Mouse (Mus musculus) liver, postnatal 0 days (tissue): ENCODE measurements around the gene Nav2.

ENCODE experiments used
- CTCF ChIP-seq: sonication (generic); IDR thresholded peaks from 2 replicates; pipeline ENCODE4 v1.5.1; 2016; ENCODE audit warnings: antibody characterized with exemption, low read depth
- EP300 ChIP-seq: IDR thresholded peaks from 2 replicates; pipeline ENCODE4 v1.6.1; 2016; ENCODE audit warnings: antibody characterized with exemption, low read depth, mild to moderate bottlenecking

DNA sequence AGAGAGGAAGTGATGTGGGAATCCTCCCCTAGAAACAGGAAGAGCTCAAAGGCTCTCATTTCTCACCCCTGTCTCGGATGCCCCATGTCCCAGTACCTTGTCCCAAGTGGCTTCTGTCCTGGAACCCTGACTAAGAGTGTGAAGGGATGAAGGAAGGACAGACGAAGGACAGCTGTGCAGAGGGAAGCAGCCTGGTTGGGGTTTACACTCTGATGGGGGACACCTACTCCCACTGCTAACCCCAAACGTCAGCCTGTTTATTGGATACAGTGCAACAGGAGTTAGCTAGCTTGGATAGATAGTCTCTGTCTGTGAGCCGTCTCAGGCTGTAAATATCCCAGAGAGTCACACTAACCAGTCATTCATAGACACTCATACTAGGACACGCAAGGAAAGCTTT is 460.1 kb downstream of the Nav2 start:
- TF ChIP-seq CTCF (no peak), EP300 (no peak)
